Comparison of ENCODE assay signal across 8 mouse cellular contexts in genomic region chr6:91685896-91686295, GRCm38 (mm10). TPM values are rescaled to one million over a fixed set of nuclear protein-coding genes. Genes with fewer than 3 reads are reported as not detected.
DNase-seq lines count a peak whose midpoint lies in the region; ATAC-seq and TF ChIP-seq lines count a peak whose summit lies in the region.

No protein-coding gene starts in this region.

- no peaks in the 10 kb centered on the region for H3K9me3 ChIP-seq in heart, embryonic 14.5 days (ENCODE audit: control insufficient read depth, low read length)
- H3K9me3 ChIP-seq in liver, embryonic 14.5 days (ENCODE audit: control insufficient read depth, low read length) = no peaks in the 10 kb centered on the region
- no peaks in the 10 kb centered on the region for H3K9me3 ChIP-seq in stomach, embryonic 16.5 days (replicated peaks; ENCODE audit: control insufficient read depth, low read length)

- H3K36me3 ChIP-seq in heart, embryonic 14.5 days (ENCODE audit: control insufficient read depth, insufficient read depth, low read length) = 0 out of 2 replicates have a peak, but pooled peaks cover 7% of the 10 kb centered on the region
- no peaks in the 10 kb centered on the region for H3K36me3 ChIP-seq in liver, embryonic 14.5 days (replicated peaks; ENCODE audit: control insufficient read depth, insufficient read depth, low read depth)
- no peaks in the 10 kb centered on the region for H3K36me3 ChIP-seq in stomach, embryonic 16.5 days (ENCODE audit: control insufficient read depth, insufficient read depth, low read length)

- H3K4me3 ChIP-seq in heart, embryonic 14.5 days (ENCODE audit: control insufficient read depth in 1 of 2, insufficient read depth in 1 of 2, low read depth in 1 of 2, low read length in 2 of 2) = peak overlapping the region; percentile 87 to 89
- peak overlapping the region; percentile 14 to 77; a peak in 3 of 4 replicates for H3K4me3 ChIP-seq in liver, embryonic 14.5 days (ENCODE audit: insufficient read depth in 1 of 2, low read depth in 2 of 2, low read length in 2 of 2)
- peak overlapping the region; percentile 90 for H3K4me3 ChIP-seq in stomach, embryonic 16.5 days (replicated peaks; ENCODE audit: low read length)

- H3K4me1 ChIP-seq in heart, embryonic 14.5 days (ENCODE audit: control insufficient read depth in 2 of 2, insufficient read depth in 2 of 2, low read length in 2 of 2) = peaks cover 36 to 48% of the 10 kb centered on the region in 2 experiments
- H3K4me1 ChIP-seq in liver, embryonic 14.5 days (replicated peaks; ENCODE audit: control insufficient read depth in 2 of 2, insufficient read depth in 2 of 2, low read length in 1 of 2) = peaks cover 13 to 34% of the 10 kb centered on the region in 2 experiments
- H3K4me1 ChIP-seq in stomach, embryonic 16.5 days (ENCODE audit: control insufficient read depth, insufficient read depth, low read length) = peaks cover 46% of the 10 kb centered on the region

- DNase-seq in 3T3-L1 (ENCODE audit: low read depth, low spot score) = peak; percentile 83
- peak; percentile 55 for DNase-seq in adipocyte (ENCODE audit: low spot score)
- no peak for DNase-seq in liver, embryonic 14.5 days (ENCODE audit: low read depth in 3 of 3, low spot score in 3 of 3)
- DNase-seq in thymus, adult 18-20 months = no peak
- DNase-seq in natural killer cell, adult 2 months (ENCODE audit: low spot score in 2 of 2) = no peak

- TF ChIP-seq CTCF in liver, embryonic 14.5 days (IDR thresholded peaks at IDR 0.05; ENCODE audit: low read depth) = no peak

- WGBS in heart, embryonic 14.5 days = 39% methylated on average over 7 of the region's 7 CpGs
- WGBS in liver, embryonic 14.5 days (ENCODE audit: insufficient replicate concordance) = 49% methylated on average over 7 of the region's 7 CpGs
- WGBS in stomach, embryonic 16.5 days = 45% methylated on average over 7 of the region's 7 CpGs

- H3K27me3 ChIP-seq in heart, embryonic 14.5 days (ENCODE audit: control insufficient read depth, insufficient read depth, low read length) = no peaks in the 10 kb centered on the region
- H3K27me3 ChIP-seq in liver, embryonic 14.5 days (ENCODE audit: control insufficient read depth, insufficient read depth, low read length) = no peaks in the 10 kb centered on the region
- H3K27me3 ChIP-seq in stomach, embryonic 16.5 days (ENCODE audit: control insufficient read depth, insufficient read depth, low read length) = no peaks in the 10 kb centered on the region

- no peak for ATAC-seq in heart, embryonic 14.5 days (ENCODE audit: insufficient number of reproducible peaks, insufficient read depth, low FRiP score, low read depth)
- ATAC-seq in liver, embryonic 14.5 days (ENCODE audit: insufficient read depth) = no peak
- no peak for ATAC-seq in stomach, embryonic 16.5 days (ENCODE audit: insufficient read depth, low FRiP score)
- no peak for ATAC-seq in CD4-positive, CD25-positive, alpha-beta regulatory T cell, adult 4 months

- peak overlapping the region; percentile 94 for H3K4me2 ChIP-seq in heart, embryonic 14.5 days (ENCODE audit: low read length)
- H3K4me2 ChIP-seq in liver, embryonic 14.5 days (ENCODE audit: low read depth) = peak overlapping the region; percentile 98
- H3K4me2 ChIP-seq in stomach, embryonic 16.5 days (ENCODE audit: low read depth, low read length) = peak overlapping the region; percentile 82

- peak overlapping the region; percentile 72 to 91 for H3K27ac ChIP-seq in heart, embryonic 14.5 days (replicated peaks in 1 of 2; ENCODE audit: control insufficient read depth in 1 of 2, insufficient read depth in 1 of 2, low read depth in 2 of 2, low read length in 2 of 2)
- no peak overlapping the region for H3K27ac ChIP-seq in liver, embryonic 14.5 days
- H3K27ac ChIP-seq in stomach, embryonic 16.5 days (ENCODE audit: low read length) = peak overlapping the region; percentile 92

- H3K9ac ChIP-seq in heart, embryonic 14.5 days (ENCODE audit: low read length) = peak overlapping the region; percentile 91
- H3K9ac ChIP-seq in liver, embryonic 14.5 days (replicated peaks) = no peak overlapping the region
- peak overlapping the region; percentile 28; the same call in 1 of the 2 replicates for H3K9ac ChIP-seq in stomach, embryonic 16.5 days (ENCODE audit: low read length)

- no peak for TF ChIP-seq EP300 in liver, embryonic 14.5 days (IDR thresholded peaks at IDR 0.05; ENCODE audit: low read depth)

RNA-seq across cellular contexts. Expression of gene Slc6a6, which starts 2.0 kb away (rescaled TPM):
- 64.2 and 66.8 TPM in 2 replicates for polyA plus RNA-seq in heart, embryonic 14.5 days (2014; fragmentation: Nextera tagmentation; extraction: Ambion mirVana)
- polyA plus RNA-seq in liver, embryonic 14.5 days (2012; rRNA removed) = 8.0 and 9.0 TPM in 2 replicates
- 7.5 and 11.4 TPM in 2 replicates for polyA plus RNA-seq in liver, embryonic 14.5 days (2014; fragmentation: Nextera tagmentation; extraction: Ambion mirVana)
- polyA plus RNA-seq in stomach, embryonic 16.5 days (2015; fragmentation: Nextera tagmentation; extraction: Ambion mirVana) = 54.4 and 59.5 TPM in 2 replicates
- polyA plus RNA-seq in CD4-positive, CD25-positive, alpha-beta regulatory T cell, adult 4 months (2017; shearing (Covaris generic)) = 10 to 100 TPM; 43.3 to 45.1 TPM

Comparison
In these comparisons a context has a peak if more than half of its experiments do, and no peak if none do; other contexts are left out.
1. DNase-seq: peak in 3T3-L1 (single experiment) and adipocyte (single experiment); none in liver, embryonic 14.5 days (0 of 3), thymus, adult 18-20 months (0 of 2) and natural killer cell, adult 2 months (0 of 2).
2. Peak in every context shown above with its lines, with median percentiles within 50 percentile points of each other: H3K4me2 ChIP-seq and H3K4me3 ChIP-seq.